Mouse (Mus musculus) midbrain, embryonic 12.5 days (tissue): ENCODE data around the gene Stat1. TPM values are rescaled to one million over a fixed set of nuclear protein-coding genes. Genes with fewer than 3 reads are reported as not detected.

Source experiments
- ATAC-seq: fragments of 200-750 bp; cut with Nextera tagmentation; 2 replicates; pipeline ENCODE4 v1.8.0; 2017; ENCODE audit warnings: low read depth, moderate TSS enrichment, moderate library complexity; ENCODE audit not compliant: low FRiP score
- H3K27ac ChIP-seq: fragments of 300-500 bp; sonication (generic); replicated peaks from 2 replicates; pipeline ENCODE4 v1.5.1; 2016; ENCODE audit warnings: mild to moderate bottlenecking
- H3K27me3 ChIP-seq: fragments of 300-500 bp; sonication (generic); 2 replicates; pipeline ENCODE4 v1.6.1; 2016; ENCODE audit warnings: mild to moderate bottlenecking
- H3K36me3 ChIP-seq: fragments of 300-500 bp; sonication (generic); 2 replicates; pipeline ENCODE4 v1.6.1; 2016
- H3K4me1 ChIP-seq: fragments of 300-500 bp; sonication (generic); 2 replicates; pipeline ENCODE4 v1.6.1; 2016
- H3K4me2 ChIP-seq: fragments of 300-500 bp; sonication (generic); replicated peaks from 2 replicates; pipeline ENCODE4 v1.6.1; 2016; ENCODE audit warnings: mild to moderate bottlenecking, moderate library complexity
- H3K4me3 ChIP-seq: fragments of 300-500 bp; sonication (generic); 2 replicates; pipeline ENCODE4 v1.5.1; 2016; ENCODE audit warnings: mild to moderate bottlenecking
- H3K9ac ChIP-seq: fragments of 300-500 bp; sonication (generic); replicated peaks from 2 replicates; pipeline ENCODE4 v1.6.1; 2016; ENCODE audit warnings: mild to moderate bottlenecking, moderate library complexity
- H3K9me3 ChIP-seq: fragments of 300-500 bp; sonication (generic); 2 replicates; pipeline ENCODE4 v1.6.1; 2016; ENCODE audit warnings: mild to moderate bottlenecking
- WGBS: fragments of 180-500 bp; shearing (Covaris S2); methylation state at CpG from one replicate; pipeline ENCODE4 v1.1.7; 2016; 5-methylcytosine and 5-hydroxymethylcytosine counted together
- polyA plus RNA-seq: library from polyadenylated mRNA; unstranded; fragments of >200 nt; fragmentation: Nextera tagmentation; extraction: Ambion mirVana; gene quantifications from 2 replicates; pipeline ENCODE4 v1.2.1, GENCODE M21; 2016

The Stat1 gene
- polyA plus RNA-seq, 1 experiment from 2014 or later: 14.7 TPM

DNA sequence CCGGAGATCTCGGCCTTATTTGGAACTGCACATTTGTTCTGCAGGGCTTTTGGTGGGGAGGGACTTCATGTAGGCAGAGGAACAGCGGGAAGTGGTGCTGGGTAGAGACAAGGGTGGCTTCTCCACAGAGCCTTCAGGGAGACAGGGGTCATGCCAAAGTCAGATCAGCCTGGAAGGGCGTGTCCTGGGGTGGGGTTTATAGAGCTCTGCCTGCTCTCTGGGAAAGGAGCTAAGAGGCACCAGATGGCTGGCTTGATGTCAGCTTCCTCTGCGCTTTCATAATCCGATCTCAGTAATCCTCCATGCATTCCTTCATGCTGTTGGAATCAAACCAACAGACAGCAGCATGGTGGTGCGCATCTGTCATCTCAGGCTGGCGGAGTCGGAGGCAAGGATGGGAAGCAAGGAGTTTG lies 30.7 kb downstream of the Stat1 start:
- WGBS: 39% methylated on average over 9 of the region's 9 CpGs
- ATAC-seq: peak; percentile 78

DNA sequence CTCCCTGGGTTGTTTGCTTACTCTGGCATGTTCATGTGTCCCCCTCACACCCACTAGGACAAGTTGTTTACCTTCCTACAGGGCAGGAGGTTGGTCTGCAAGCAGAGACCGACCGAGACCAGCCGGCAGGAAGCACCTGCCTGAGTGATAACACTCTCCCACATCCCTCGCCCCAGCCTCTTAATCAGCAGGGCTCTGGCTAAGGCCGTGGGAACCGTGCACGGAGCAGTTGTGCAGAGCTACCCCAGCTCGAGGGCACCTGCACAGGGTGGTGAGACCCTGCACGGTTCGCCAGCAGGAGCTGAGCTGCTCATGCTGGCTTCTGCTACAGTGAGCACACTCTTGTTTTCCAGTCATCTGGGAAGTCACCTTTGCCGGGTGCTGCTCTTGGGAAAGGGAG lies 31.4 kb downstream of the Stat1 start:
- no peak overlapping the region for H3K27ac ChIP-seq
- peaks cover 7% of the 10 kb centered on the region; the same call in 1 of the 2 replicates for H3K4me1 ChIP-seq
- H3K9ac ChIP-seq: no peak overlapping the region
- H3K4me2 ChIP-seq: no peak overlapping the region
- no peaks in the 10 kb centered on the region for H3K9me3 ChIP-seq
- ATAC-seq: no peak
- H3K36me3 ChIP-seq: 0 out of 2 replicates have a peak, but pooled peaks cover 7% of the 10 kb centered on the region
- WGBS: 56% methylated on average over 11 of the region's 11 CpGs
- peaks cover 11% of the 10 kb centered on the region; the same call in 1 of the 2 replicates for H3K27me3 ChIP-seq
- no peak overlapping the region for H3K4me3 ChIP-seq

More for the DNA sequence above, 30.7 kb downstream of the Stat1 start:
- Histone ChIP-seq H3K9me3 (no peaks in the 10 kb centered on the region), H3K9ac (no peak overlapping the region), H3K36me3 (0 out of 2 replicates have a peak, but pooled peaks cover 7% of the 10 kb centered on the region), H3K27ac (no peak overlapping the region), H3K4me1 (peaks cover 7% of the 10 kb centered on the region; the same call in 1 of the 2 replicates), H3K27me3 (peaks cover 11% of the 10 kb centered on the region; the same call in 1 of the 2 replicates), H3K4me3 (no peak overlapping the region), H3K4me2 (no peak overlapping the region)

DNA sequence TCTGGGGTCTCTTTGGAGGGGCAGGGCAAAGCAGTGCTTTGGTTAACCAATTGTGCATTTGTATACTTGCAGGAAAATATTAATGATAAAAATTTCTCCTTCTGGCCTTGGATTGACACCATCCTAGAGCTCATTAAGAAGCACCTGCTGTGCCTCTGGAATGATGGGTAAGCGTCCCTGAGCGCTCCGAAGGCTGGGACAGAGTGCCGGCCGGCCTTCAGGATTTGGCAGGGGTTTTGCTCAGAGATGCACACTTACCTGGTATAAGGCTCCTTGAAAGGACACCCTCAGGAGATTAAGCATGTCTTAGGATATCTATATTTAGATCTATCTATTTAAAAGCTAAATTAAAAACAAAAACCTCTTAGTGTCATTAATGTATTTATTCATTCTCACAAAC lies 31.9 kb downstream of the Stat1 start:
- no peak overlapping the region for H3K4me2 ChIP-seq
- H3K9me3 ChIP-seq: no peaks in the 10 kb centered on the region
- no peak for ATAC-seq
- no peak overlapping the region for H3K9ac ChIP-seq
- H3K27ac ChIP-seq: no peak overlapping the region
- WGBS: 92% methylated on average over 5 of the region's 5 CpGs
- H3K4me1 ChIP-seq: peaks cover 7% of the 10 kb centered on the region; the same call in 1 of the 2 replicates
- H3K36me3 ChIP-seq: 0 out of 2 replicates have a peak, but pooled peaks cover 7% of the 10 kb centered on the region
- no peak overlapping the region for H3K4me3 ChIP-seq
- H3K27me3 ChIP-seq: peaks cover 11% of the 10 kb centered on the region; the same call in 1 of the 2 replicates

DNA sequence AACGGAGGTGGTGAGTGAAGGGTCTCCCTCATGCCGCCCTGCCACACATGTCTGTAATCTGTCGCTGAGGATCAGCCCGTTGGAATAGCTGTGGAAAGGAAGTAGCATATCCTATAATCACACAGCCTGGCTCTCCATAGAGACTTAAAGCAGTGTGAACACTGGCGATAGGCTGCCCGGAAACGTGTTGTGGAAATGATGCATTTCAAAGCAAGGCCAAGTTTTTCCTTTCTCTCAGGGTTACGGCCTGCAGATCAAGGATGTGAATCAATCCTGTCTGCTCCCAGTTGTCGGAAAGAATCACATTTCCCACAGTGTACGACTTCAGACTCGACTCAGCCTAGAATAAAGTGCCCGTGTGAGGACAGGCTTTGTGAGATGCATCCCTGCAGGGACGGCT lies 33.1 kb downstream of the Stat1 start:
- H3K4me3 ChIP-seq: no peak overlapping the region
- H3K27ac ChIP-seq: no peak overlapping the region
- H3K9me3 ChIP-seq: no peaks in the 10 kb centered on the region
- WGBS: 67% methylated on average over 13 of the region's 13 CpGs
- 0 out of 2 replicates have a peak, but pooled peaks cover 7% of the 10 kb centered on the region for H3K36me3 ChIP-seq
- peaks cover 11% of the 10 kb centered on the region; the same call in 1 of the 2 replicates for H3K27me3 ChIP-seq
- H3K4me2 ChIP-seq: no peak overlapping the region
- no peak overlapping the region for H3K9ac ChIP-seq
- no peak for ATAC-seq
- H3K4me1 ChIP-seq: peaks cover 5% of the 10 kb centered on the region; the same call in 1 of the 2 replicates

DNA sequence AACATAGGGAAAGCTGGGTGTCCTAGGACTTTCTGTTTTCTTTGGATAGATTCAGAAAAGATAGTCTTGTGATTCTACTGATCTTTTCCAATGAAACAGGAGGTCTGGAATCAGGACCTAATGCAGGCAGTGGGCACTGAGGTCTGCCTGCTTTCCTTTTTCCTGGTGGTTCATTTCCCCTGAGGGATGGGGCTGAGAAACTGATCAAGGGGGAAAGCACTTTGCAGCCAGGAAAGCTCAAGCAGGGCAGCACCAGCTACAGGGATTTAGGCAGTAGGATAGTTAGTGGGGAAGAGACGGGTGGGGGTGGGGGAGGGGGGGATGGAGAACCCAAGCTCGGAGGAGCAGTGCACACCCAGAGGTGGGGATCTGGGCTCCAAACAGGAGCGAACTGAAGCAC lies 33.7 kb downstream of the Stat1 start:
- WGBS: 25% methylated on average over 3 of the region's 3 CpGs
- H3K27me3 ChIP-seq: peaks cover 7% of the 10 kb centered on the region; the same call in 1 of the 2 replicates
- H3K4me2 ChIP-seq: no peak overlapping the region
- no peak overlapping the region for H3K9ac ChIP-seq
- no peak for ATAC-seq
- H3K27ac ChIP-seq: no peak overlapping the region
- H3K4me1 ChIP-seq: peaks cover 5% of the 10 kb centered on the region; the same call in 1 of the 2 replicates
- H3K4me3 ChIP-seq: no peak overlapping the region
- H3K36me3 ChIP-seq: 0 out of 2 replicates have a peak, but pooled peaks cover 7% of the 10 kb centered on the region
- no peaks in the 10 kb centered on the region for H3K9me3 ChIP-seq

DNA sequence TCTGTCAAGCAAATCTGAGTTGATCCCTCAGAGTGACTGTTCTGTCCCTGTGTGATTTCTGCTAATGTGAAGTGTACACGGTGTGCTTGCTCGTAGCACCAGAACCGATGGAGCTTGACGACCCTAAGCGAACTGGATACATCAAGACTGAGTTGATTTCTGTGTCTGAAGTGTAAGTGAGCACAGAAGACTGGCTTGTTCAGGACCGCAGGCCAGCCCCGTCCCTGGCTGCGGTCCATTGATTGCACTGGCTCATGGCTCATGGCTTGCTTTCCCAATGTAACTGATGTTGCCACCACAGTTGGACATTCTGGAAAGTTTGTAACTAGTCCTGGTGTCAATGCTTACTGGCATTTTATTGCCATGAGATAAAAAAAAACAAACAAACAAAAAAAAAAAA lies 35.6 kb downstream of the Stat1 start:
- Histone ChIP-seq H3K9me3 (no peaks in the 10 kb centered on the region), H3K4me3 (no peak overlapping the region), H3K4me2 (no peak overlapping the region), H3K4me1 (no peaks in the 10 kb centered on the region; the same call in 1 of the 2 replicates), H3K9ac (no peak overlapping the region), H3K36me3 (0 out of 2 replicates have a peak, but pooled peaks cover 7% of the 10 kb centered on the region), H3K27ac (no peak overlapping the region), H3K27me3 (0 out of 2 replicates have a peak, but pooled peaks cover 4% of the 10 kb centered on the region)
- WGBS: 88% methylated on average over 8 of the region's 8 CpGs
- no peak for ATAC-seq

DNA sequence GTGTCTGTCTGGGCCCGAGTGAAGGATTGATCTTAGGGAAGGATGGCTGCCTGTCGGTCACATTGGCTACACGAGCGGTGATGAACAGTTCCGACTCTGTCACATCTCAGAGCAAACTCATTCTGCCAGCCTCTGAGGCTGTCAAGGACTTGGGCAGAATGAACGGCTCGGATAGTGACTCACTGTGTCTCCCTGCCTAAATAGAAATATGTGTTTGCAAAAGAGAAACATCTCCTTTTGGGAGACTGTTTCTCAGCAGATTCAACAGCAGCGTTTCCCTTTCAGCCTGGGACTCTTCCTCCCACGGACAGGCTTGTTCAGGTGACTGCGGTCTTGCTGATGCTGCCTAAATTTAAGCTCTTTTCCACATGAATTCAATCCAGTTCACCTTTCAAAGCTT lies 37.1 kb downstream of the Stat1 start:
- ATAC-seq: no peak
- WGBS: 86% methylated on average over 10 of the region's 10 CpGs
- no peak overlapping the region for H3K4me3 ChIP-seq
- H3K27ac ChIP-seq: no peak overlapping the region
- no peak overlapping the region for H3K9ac ChIP-seq
- no peaks in the 10 kb centered on the region for H3K27me3 ChIP-seq
- no peaks in the 10 kb centered on the region for H3K9me3 ChIP-seq
- 0 out of 2 replicates have a peak, but pooled peaks cover 7% of the 10 kb centered on the region for H3K36me3 ChIP-seq
- no peaks in the 10 kb centered on the region for H3K4me1 ChIP-seq
- H3K4me2 ChIP-seq: no peak overlapping the region

DNA sequence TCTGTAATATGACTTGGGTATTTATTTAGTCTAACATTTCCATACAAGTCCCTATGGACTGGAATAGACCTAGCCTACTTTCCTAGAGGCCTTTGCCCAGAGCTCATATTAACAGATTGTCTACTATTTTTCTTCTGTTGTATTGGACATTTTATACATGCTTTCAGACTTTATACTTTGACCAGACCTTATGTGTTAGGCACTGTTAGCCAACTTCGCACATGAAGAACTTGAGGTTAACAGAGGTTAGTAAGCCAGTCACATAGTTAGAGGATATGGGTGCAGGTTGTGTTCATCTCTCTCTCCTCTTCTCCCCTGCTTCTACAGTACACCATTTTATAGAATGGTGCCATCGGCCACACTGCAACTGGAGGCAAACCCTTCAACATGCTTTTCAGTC lies 38.8 kb downstream of the Stat1 start:
- H3K4me1 ChIP-seq: no peaks in the 10 kb centered on the region
- H3K4me3 ChIP-seq: no peak overlapping the region
- no peak overlapping the region for H3K9ac ChIP-seq
- no peaks in the 10 kb centered on the region for H3K9me3 ChIP-seq
- 100% methylated on average over 2 of the region's 2 CpGs for WGBS
- no peak overlapping the region for H3K4me2 ChIP-seq
- H3K27ac ChIP-seq: no peak overlapping the region
- ATAC-seq: no peak
- H3K36me3 ChIP-seq: 0 out of 2 replicates have a peak, but pooled peaks cover 4% of the 10 kb centered on the region
- H3K27me3 ChIP-seq: no peaks in the 10 kb centered on the region

DNA sequence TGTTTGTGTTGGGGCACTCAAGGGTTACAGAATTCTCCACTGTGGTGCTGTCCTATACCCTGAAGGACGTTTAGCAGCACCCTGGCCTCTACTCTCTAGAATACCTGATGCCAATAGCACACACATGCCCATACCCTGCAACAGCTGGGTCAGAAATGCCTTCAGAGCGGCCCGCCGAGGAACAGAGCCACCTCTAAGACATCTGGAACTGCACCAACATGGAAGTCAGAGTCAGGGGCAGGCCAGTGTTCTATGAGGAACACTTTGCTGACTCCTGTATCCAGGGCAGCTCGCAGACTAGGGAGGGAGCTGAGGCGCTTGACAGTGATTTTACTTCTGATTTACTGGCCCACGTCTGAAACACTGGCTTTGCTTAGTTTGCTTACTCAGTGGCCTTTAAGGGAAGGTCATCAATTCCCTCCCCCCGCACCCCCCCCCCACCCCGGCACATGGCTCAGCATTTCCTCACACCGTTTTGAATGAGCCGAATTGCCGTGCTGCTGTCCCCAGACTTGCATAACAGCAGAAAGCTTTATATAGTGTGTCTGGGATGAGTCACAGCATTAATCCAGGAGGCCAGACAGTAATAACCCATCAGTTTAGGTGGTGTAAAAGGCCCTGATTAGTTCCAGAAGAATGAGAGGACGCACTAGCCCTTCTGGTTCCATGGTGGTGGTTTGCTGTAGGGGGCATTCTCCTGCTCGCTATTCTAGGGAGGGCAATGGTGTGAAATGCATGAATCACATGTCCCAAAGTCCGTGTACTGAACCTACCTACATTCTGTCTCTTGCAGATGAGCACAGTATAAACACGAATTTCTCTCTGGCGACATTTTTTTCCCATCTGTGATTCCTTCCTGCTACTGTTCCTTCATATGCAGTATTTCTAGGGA lies 39.5 kb downstream of the Stat1 start:
- Histone ChIP-seq H3K4me1 (no peaks in the 10 kb centered on the region), H3K9me3 (no peaks in the 10 kb centered on the region), H3K27ac (no peak overlapping the region), H3K4me3 (no peak overlapping the region), H3K4me2 (no peak overlapping the region), H3K9ac (no peak overlapping the region), H3K27me3 (no peaks in the 10 kb centered on the region), H3K36me3 (0 out of 2 replicates have a peak, but pooled peaks cover 4% of the 10 kb centered on the region)
- ATAC-seq: no peak
- 86% methylated on average over 17 of the region's 17 CpGs for WGBS

DNA sequence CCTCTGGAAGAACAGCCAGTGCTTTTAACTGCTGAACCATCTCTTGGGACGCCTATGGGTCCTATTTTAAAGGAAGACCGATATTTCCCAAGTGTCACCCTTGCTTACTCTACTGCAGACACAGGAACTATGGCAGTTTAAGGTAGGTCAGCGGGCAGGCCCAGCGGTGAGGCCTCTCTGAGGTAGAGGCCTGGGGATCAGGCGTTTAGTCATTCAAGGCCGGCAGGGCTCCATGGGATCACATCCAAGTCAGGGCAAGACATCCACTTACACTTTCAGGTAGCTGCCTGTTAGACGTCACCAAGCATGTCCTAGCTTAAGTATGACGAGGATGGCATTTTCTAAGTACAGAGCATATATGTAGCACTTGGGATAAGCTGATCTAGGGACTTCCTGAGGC lies 41.9 kb downstream of the Stat1 start:
- H3K9ac ChIP-seq: no peak overlapping the region
- H3K4me1 ChIP-seq: no peaks in the 10 kb centered on the region
- no peak overlapping the region for H3K4me2 ChIP-seq
- H3K36me3 ChIP-seq: no peaks in the 10 kb centered on the region
- H3K27me3 ChIP-seq: no peaks in the 10 kb centered on the region
- no peak overlapping the region for H3K4me3 ChIP-seq
- 89% methylated on average over 8 of the region's 8 CpGs for WGBS
- H3K27ac ChIP-seq: no peak overlapping the region
- H3K9me3 ChIP-seq: no peaks in the 10 kb centered on the region
- ATAC-seq: no peak

DNA sequence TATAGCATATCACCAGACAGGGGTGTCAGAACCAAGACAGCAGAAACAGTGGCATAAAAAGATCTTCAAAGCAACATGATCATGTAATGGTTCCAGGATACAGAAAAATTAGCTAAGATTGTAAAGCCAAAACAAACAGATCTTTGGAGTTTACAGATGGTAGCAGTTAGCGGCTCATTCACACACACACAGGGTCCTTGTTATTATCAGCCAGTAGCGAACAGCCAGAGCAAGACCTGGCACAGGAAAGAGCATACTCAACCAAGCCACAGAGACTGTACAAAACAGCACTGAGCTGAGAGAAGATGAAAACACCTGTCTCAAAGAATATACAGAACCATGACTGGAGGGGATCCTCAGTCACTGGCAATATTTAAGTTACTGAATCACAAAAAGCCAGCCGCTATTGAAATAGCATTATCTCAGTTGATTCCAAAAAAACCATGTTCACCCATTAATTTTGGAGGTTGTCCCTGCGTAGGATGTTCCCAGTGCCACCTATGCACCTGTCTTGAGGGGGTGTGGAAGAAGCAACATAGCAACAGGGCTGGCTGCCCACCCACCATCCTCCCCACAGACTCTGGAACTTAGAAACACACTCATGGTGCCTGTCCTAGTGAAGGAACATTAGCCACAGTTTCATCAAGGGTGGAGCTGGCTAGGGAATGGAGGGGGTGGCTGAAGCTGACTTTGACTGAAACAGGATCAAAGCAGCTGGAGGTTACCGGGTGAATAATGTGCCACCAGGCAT lies 44.6 kb downstream of the Stat1 start:
- H3K27ac ChIP-seq: no peak overlapping the region
- WGBS: 92% methylated on average over 5 of the region's 5 CpGs
- no peaks in the 10 kb centered on the region for H3K9me3 ChIP-seq
- no peak overlapping the region for H3K4me3 ChIP-seq
- no peak overlapping the region for H3K4me2 ChIP-seq
- H3K36me3 ChIP-seq: no peaks in the 10 kb centered on the region
- ATAC-seq: no peak
- no peaks in the 10 kb centered on the region for H3K4me1 ChIP-seq
- H3K27me3 ChIP-seq: no peaks in the 10 kb centered on the region
- H3K9ac ChIP-seq: no peak overlapping the region
